Mouse (Mus musculus): Measurements from ENCODE around the gene Pcsk7.

The Pcsk7 gene

GRCm38 (mm10) chr9:45976884-45977283 is 70.6 kb downstream of the Pcsk7 start:
- DNase-seq = no peak
